Mouse (Mus musculus) lung, postnatal 14 days (tissue): ENCODE data around the gene Comtd1.

Experiments
- DNase-seq: peaks from one replicate; pipeline ENCODE4 v3.0.0; 2021

The Comtd1 gene

DNA sequence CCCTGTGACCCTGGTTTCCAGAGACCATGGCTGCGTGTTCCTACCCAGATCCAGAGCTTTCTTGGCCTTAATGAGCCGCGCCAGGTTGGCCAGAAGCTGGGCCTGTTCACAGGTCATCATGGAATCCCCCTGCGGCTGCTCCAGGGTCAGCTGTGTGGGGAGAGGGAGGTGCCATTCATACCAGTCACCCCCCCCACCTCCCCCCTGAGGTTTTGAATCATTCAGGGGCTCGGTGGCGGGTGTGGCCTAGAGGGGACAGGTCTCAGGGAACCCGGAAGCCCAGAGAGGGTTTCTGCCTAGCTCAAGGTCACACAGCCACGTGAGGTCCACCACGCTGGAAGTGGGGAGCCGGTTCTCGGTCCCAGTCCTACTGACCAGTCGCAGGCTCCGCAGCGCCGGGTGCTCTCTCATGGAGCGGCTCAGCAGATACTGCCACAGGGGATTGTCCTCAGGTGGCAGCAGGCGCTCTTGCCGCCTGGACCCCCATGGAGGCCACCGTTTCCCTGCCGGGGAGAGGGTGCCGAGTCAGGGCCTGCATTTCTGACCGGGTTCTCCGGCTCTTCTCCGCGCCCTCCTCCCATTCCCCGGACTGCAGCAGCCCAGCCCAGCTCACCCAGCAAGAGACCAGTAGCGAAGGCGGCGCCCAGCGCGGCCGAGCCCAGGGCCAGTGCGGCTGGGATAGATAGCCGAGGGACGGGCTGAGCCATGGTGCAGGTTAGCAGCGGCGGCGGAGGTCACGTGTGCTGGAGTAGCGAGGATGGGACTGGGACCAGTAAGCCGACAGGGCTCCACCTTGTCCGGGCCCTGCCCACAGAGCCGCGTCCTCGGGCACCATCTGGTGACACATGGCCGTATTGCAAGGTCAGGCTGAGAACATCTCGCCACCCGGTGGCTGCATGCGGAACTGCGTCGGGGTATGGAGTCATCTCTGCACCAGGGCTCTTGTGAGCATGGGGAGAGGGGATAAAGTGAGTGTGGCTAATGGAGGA is at the start of gene Comtd1:
Gene Comtd1 (minus strand): TSS at position 812 of the 989 bp plus-strand sequence.
- DNase-seq, result peak; percentile 96

DNA sequence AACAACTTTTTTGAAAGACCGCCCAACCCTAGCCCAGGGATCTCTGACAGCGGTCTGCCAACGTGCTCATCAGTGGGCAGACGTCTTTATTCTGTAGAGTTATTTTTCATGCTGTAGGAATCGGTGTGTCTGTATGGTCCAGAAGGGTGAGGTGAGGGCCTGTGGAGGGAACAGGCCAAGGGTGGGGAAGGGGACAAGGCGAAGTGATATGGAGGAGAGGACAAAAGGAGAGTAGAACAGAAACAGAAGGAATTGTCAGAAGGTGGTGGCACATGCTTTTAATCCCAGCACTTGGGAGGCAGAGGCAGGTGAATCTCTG is 43.5 kb upstream of the Comtd1 start:
- DNase-seq, result no peak

DNA sequence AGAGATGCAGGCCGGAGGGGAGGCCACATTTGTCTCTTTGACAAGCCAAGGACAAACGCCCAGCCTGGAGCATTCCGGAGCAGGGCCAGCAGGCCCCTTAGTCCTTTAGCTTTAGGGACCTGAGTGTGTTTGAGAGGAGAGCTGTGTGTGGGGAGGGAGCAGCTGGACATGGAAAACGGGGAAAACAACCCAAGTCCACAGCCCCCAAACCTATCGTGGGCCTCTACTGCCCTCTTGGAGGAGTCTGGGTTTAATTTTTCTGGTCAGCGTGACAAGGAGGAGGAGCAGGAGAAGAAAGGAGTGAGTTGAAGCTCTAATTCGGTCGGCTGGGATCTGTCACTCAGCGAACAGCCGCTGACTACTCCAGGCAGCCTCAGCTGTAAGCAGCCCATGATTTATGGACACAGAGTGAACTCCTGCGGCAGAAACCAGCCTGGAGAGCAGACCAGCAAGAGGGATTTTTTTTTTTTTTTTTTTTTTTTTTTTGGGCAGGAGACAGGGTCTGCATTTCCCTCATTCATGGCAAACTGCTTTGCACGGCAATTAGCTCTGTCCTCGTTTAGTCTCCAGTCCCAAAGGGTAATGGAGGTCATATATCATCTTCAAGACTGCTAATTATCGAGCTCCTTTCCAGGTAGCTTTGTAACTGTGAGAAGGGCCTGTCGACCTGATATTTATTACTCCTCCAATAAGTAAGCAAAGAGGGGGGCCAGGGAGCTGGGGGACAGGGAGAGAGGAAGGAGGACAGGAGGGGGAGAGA is 43.0 kb upstream of the Comtd1 start:
- peak; percentile 27 for DNase-seq

DNA sequence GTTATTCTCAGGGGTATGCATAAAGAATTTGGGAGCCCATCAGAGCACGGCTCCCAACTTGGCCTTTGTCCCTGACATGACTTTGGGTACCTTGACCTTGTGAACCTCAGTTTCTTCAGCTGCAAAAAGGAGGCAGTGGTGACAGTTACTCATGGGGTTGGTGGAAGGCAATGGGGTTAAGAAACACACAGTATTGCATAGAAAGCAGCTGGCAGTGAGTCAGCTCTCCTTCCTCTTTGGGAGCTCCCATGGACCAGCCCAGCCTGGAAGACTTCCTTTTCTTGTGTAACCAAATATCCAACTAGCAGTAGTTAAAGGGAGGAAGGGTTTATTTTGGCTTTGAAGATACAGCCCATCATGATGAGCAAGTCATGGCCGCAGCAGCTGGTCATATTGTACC is 41.7 kb upstream of the Comtd1 start:
- DNase-seq, result peak; percentile 49

DNA sequence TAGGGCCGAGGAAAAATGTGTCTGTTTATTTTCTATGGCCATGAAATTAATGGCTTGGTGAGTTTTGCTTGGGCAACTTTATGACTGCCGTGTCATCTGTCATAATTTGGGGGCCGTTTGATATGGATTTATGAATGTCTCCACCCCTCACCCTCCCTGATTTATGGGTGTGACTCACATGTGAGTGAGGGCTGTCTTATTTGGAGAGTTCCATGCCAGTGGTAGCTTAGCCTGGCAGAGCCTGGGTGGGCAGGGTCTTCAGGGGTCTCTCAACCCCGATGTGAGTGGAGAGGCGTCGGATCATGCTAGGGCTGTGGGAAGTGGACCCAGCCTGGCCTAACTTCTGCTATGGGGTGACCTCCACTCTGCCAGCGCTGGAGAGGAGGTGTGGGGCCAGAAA is 18.0 kb upstream of the Comtd1 start:
- no peak for DNase-seq

DNA sequence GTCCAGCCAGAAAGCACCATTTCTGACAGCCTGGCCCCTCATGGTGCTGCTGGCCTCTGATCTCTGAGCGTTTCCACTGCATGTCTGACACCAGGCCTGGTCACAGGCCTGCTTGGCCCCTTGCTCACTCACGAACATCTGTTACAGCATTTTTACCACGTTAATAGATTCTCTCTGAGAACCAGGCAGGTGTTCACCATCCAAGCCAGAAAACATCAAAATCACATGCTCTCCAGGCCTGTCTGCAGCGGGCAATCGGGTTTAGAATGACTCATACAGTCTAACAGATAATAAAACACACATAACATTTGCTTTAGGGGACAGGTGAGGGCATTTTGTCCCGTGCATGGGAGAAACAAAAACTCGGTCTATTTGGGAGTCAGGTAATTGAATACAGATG is 17.5 kb upstream of the Comtd1 start:
- no peak for DNase-seq

DNA sequence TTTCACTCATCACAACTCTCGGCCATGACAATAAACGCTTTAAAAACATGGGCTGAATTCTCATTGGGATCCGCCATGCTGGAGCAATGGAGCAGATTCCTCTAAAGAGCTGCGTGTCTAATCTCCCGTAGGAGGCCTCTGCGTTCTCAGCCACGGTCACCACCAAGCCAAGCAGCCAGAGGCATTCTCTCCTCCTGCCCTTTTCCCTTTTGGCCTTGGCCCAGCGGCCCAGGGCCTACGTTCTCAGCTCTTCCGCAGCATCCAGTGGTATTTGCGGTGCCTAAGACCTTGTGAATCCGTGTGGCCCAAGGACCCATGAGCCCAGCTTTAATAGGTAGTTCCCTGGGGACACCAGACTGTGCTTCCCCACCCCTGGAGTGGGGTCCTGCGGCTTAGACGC is 8.1 kb upstream of the Comtd1 start:
- DNase-seq, result no peak

DNA sequence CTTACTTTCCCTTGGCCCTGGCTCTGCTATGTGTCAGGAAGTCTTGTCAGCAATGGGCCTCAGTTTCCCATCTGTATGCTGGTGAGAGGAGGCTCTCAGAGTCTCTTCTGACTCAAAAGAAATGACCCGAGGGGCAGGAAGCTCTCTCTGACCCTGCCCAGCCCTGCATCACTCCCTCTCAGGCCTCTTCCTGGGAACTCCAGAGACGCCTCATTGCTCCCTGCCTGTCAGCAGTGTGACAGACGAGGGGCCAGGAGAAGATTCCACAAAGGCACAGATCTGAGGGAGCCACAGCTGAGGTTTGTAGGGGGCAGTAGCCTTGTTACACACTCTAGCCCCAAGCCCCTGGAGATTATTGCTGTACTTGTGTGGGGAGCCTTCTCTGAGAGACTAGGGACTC is 7.2 kb upstream of the Comtd1 start:
- DNase-seq, result no peak

DNA sequence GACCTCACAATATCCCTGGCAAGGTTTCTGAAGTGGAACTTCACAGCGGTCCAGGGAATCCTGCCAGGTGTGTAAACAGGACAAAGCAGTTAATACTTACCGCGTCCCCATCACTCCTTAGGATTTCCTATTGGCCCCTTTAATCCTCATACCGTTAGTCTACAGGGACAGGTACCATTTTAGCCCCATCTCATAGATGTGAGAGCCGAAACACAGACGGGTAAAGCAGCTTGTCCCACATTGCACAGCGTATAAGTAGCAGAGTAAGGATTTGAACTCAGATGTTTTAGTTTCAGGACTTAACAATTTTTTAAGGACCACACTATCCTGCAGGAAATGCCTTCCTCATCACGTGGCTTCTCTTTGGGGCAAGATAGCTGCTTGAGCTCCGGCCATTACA is 5.5 kb upstream of the Comtd1 start:
- DNase-seq, result peak; percentile 36

DNA sequence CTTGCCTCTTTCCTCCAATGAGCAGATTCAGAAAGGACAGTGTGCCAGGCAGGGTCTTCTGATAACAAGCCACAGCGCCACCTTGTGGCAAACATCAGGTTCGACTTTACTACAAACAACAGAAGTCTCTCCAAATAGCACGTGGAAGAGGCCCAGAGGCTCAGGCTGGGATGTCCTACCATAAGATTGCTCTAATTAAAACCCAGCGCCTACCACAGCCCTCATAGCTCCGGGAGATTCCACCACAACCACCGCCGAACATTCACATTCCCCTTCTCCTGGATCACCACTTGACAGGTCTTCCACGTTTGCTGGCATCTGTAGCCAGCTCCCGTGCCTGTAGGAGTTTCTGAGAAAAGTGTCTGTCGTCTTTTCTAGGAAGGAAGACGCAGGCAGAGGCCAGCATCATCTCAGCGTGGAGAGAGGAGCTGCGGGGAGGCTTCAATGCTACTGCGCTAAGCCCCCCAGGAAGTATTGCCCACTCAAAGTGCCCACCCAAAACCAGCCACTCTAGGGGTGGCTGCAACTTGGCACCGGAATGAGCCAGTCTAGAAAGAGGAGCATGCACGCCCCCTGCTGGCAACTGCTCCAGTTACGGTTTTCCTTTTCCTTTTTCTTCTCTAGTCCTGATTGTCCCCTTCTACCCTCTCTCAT is 4.8 kb upstream of the Comtd1 start:
- peak; percentile 82 for DNase-seq

DNA sequence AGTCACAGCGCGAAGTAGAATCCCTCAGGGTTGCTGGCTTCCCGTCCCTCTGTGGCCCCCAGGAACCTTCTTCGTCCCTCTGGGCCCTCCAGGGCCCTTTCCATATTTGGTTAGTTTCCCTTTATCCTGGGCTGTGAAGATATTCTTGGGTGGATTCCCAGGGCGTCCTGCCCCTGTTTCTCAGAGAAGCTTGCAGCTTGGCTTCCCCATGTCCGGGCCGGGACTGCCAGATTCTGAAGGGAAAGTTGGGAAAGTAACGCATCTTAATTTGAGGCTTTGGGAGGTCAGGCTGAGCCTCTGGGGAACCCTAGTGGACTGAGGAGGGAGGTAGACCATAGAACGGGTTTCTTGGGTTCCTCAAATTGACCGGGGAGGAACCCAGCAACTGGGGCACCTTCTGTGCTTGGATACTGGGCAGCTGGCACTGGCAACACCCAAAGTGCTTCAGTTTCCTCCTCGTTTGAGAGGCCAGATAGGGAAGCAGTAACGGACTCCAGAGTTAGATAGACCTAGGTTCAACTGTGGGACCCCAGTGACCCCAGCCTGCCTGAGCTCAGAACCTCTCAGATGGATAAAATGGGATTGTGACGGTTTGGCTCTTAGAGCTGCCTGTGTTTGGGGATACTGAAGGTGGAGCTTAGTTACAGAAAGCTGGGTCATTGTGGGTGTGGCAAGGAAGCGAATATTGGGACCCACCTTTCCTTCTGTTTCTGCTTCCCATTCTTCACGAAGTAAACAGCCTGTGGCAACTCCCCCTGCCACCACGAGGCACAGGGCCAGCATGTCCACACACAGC is 3.4 kb upstream of the Comtd1 start:
- peak; percentile 55 for DNase-seq

DNA sequence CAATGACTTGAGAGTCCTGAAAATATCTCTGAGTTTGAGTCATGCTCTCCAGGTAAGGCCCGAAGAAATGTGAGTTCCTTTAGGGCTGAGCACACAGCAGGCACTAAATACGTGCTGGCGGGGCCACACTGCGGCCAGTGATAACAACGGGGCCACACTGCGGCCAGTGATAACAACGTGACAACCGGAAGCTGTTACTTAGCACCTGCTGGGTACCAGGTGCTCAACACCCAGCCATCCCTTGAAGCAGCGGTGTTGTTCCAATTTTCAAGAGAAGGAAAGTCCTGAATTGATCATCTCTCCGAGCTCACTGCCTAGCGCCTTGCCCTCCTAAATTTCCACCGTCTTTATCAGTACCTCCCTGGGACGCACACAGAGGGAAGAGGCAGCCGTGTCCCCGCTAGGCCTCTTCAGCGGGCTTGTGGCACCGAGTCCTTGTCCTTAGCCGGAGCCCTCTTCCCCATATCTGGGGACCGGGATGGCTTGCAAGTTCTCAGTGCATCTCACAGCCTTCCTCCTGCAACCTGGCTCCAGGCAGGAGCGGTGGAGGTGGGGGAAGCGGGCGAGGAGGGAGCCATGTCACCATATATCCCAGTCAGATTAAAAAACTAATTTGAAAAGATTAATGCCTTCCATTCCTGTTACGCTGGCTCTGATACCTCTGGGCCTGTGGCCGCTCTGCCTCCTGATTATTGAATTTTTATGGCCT is 1.8 kb upstream of the Comtd1 start:
- no peak for DNase-seq

DNA sequence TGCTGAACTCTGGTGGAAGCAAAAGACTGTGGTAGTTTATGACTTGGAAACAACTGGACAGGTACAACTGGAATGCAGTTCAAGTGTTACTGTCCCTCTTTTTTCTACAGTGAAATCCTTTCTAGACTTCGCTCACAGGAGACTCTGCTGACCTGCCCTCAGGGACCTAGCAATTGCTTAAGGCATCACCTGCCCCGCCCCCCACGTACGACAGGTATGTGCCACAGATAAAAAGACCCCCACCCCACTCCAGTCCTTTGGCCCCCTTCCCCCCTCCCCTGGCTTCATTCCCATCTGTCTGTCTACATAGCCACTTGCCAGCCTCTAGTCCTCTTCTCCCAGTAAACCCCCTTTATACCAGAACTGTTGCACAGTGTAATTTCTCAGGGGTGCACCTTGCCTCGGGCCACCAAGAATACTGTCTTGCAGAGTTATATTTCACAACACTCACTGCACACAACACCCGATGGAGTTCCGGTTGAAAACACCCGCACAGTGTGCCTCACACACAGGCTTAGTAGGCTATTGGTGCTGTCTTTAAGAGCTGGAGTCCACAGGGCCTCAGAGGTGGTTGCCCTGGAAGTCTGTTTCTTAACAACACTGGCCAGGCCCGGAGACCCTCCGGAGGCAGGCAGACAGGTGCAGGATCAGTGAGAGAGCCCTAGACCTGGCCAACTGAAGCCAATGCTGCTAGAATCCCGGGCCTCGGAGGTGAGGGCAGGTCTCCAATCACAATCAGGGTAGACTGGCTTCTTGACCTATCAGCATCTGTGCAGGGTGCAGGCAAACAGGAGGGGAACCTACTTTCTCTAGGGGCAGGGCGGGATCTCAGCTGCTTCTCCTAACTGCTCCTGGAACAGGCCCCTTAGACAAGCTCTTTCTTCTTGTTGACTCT is 994 bp upstream of the Comtd1 start:
- no peak for DNase-seq

DNA sequence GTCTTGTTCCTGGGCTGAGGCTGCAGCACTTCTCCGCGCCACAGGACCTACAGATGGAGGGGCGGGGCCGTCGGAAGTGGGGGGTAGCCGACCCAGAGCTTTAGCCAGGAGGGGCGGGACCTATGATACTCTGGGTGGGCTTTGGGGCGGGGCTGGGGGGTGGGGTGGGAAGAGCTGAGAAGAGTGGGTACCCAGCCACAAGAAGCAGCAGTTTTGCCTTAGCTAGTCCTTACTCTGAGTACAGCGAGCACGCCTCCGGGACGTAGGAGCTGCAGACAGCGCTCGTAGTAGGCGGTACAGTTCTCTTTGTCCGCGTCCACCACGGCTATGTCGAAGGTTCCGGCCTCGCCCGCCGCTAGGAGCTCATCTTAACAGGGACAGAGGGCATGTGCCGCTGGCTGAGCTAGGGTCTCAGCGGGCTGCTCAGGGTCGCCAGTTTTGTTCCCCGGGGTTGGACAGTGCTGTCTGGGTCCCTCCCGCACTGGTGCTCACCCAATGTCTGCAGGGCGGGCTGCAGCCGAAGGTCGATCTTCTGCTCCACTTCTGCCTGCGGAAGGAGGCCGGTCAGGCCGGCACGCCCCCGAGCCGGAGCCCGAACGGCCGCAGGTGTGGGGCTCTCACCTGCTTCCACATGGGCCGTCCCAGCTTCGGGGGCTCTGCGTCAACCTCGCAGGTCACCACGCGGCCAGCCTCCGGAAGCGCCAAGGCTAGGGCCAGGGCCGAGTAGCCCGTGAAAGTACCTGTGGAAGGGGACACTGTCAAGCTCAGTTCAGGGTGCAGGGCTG is 1.2 kb downstream of the Comtd1 start:
- peak; percentile 43 for DNase-seq

DNA sequence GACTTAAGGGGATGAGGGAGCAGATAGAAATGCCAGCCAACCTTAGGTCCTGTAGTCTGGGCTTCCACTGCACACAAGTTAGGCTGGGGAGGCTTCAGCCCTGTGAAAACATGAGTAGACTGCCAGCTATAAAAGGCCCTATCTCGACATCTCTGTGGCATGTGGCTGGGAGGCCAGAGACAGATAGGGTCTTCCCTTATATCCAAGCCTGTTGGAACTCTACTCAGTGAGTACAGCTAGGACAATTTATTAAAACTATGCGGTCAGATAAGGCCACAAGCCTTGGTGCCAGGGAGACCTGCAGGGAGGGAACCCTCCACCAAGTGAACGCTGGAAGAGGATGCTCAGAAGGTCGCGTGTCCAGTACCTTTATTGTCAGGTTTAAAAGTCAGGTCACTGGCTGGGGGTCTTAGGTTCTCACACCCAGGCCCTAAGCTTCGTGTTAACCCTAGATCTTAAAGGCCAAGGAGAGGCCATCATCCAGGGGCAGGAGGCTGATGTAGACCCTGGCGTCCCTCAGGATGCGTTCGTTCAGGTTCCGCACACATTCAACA is 1.9 kb downstream of the Comtd1 start:
- no peak for DNase-seq

DNA sequence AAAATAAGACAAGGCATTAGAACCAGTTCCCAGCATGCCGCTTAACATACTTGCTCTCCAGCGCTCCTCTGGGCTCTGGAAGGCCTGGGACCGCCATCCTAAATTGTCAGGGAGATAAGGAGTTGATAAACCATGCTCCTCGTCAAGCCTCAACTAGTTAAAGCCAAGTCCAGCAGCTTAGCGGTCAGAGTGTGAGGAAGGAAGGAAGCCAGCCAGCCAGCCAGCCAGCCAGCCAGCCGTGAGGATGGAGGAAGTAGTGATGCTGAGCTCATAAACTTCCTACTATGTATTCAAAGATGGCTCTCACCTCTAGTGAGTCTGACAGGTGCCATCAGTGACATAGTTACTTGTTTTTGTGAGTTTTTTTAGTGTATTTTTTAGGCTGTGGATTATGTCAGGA is 5.5 kb downstream of the Comtd1 start:
- no peak for DNase-seq

DNA sequence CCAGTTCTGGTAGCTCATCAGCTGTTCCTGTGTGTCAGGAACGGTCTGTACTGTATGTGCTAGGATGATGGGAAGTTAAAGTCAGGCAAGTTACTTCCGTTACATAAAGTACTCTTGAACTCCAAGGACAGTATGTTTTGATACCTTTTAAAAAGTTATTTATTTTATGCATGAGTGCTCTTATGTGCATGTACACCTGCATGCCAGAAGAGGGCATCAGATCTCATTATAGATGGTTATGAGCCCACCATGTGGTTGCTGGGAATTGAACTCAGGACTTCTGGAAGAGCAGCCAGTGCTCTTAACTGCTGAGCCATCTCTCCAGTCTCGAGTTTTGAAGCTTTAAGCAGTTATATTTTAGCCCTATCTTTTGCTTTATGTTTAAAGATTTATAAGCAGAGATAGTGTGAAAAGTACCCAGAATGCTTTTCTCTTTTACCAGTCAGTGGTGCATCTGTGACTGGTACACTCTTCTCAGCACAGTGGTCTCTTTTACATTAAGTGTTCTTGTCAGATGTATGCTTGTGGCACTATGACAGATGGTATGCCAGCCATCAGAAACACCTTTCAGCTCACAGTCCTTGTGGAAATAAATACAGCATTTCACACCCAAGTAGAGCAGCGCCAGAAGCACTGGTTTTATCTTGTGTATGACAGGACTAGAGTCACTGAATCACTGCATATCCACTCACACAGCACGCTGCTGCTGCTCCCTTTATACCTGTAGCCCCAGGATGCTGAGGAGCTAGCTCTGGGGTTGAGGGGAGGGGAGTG is 6.8 kb downstream of the Comtd1 start:
- DNase-seq, result no peak

DNA sequence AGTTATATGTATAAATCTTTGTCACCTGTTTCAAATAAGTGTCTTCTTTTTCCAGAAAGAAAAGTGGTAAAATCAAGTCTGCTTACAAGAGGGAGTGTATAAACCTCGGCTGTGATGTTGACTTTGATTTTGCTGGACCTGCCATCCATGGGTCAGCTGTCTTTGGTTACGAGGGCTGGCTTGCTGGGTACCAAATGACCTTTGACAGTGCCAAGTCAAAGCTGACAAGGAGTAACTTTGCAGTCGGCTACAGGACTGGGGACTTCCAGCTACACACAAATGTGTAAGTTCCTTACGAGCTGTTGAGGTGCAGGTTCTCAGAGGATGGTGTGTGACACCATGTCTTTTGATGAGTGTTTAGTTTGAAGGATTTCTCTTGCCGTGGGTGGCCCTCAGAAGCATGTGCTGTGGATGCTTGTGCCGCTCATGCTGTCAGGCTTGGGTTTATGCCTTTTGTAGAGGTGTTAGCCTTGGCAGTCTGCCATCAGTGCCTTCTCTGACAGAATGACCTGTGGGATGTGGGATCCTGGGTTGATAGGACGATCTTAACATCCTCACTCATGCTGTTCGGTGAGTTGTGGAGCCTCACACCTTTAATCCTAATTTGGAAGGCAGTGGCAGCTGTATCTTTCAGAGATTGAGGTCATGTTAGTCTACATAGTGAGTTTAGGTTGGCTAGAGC is 10.3 kb downstream of the Comtd1 start:
- DNase-seq, result no peak
